Mouse (Mus musculus) cerebellum, adult 11 months (tissue): ENCODE measurements around the gene Pmp22.

ENCODE experiments used
- DNase-seq: peaks from one replicate; pipeline ENCODE4 v3.0.0; 2022

The Pmp22 gene

GRCm38 (mm10) chr11:63163986-63164682, 35.4 kb downstream of the Pmp22 start:
- no peak for DNase-seq

- no peak for DNase-seq
Observed at GRCm38 (mm10) chr11:63164756-63165484, 36.1 kb downstream of the Pmp22 start.

- no peak for DNase-seq
Observed at GRCm38 (mm10) chr11:63167826-63168225, 39.0 kb downstream of the Pmp22 start.

- DNase-seq: no peak
Observed at GRCm38 (mm10) chr11:63168551-63169258, 39.9 kb downstream of the Pmp22 start.

GRCm38 (mm10) chr11:63171977-63172376, 43.2 kb downstream of the Pmp22 start:
- DNase-seq: no peak

- DNase-seq: peak; percentile 22
Observed at GRCm38 (mm10) chr11:63173604-63174003, 44.8 kb downstream of the Pmp22 start.

GRCm38 (mm10) chr11:63175302-63175701, 46.5 kb downstream of the Pmp22 start:
- no peak for DNase-seq

GRCm38 (mm10) chr11:63176416-63176815, 47.6 kb downstream of the Pmp22 start:
- no peak for DNase-seq

- DNase-seq: no peak
Observed at GRCm38 (mm10) chr11:63180262-63181101, 51.7 kb downstream of the Pmp22 start.

- DNase-seq: no peak
Observed at GRCm38 (mm10) chr11:63188803-63189202, 60.0 kb downstream of the Pmp22 start.

- DNase-seq: no peak
Observed at GRCm38 (mm10) chr11:63198070-63198469, 69.3 kb downstream of the Pmp22 start.

- no peak for DNase-seq
Observed at GRCm38 (mm10) chr11:63201989-63202535, 73.3 kb downstream of the Pmp22 start.
